Mouse (Mus musculus): ENCODE measurements around the gene A4galt. TPM values are rescaled to one million over a fixed set of nuclear protein-coding genes. Genes with fewer than 3 reads are reported as not detected.
"Not testable (repeated sequence)": the region's sequence is repeated elsewhere in the genome, so short reads cannot be mapped to it uniquely, and the experiment has no call there.

The A4galt gene
- polyA plus RNA-seq, 1 experiment from 2014 or later = 0.25 TPM

DNA sequence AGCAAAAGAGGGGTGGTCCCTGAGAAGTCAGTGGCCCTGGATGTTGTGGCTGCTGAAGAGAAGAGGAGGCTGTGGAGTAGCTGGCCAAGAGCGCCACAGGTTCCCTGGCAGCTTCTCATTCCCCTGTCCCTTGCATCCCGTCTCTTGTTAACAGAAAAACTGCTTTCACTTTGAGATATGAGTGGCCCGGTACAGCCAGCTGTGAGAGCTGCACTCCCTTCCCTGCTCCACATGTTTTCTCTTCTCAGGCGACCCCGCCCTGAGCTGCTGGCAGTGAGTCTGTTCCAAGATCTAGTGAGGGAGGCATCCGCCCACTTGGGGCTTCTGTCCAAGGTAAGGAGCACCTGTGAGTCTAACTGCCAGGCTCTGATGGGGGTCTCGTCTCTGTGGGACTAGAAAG, 16.9 kb upstream of the A4galt start:
- H3K4me2 ChIP-seq (ENCODE audit: low read depth, low read length) = not testable (repeated sequence)

DNA sequence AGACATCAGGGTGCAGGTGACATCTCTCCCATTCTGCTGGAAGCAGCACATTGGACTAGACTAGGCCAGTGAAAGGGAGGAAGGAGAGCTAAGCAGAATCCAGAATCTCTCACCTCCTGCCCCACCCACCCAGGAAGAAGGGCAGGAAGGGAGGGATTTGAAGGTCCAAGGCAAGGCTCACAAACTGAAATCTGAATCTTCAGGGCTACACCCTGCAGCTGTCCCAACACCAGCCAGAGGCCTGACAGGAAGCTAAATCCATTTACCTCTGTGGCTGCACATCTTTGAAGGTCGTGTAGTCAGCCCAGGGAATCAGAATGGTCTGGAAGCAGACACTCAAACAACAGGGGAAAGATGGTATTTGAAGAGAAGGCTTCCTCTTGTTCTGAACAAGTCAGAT, 13.7 kb upstream of the A4galt start:
- no peaks in the 10 kb centered on the region for H3K27me3 ChIP-seq (ENCODE audit: insufficient read depth, low read length)
- no peak overlapping the region for H3K9ac ChIP-seq (replicated peaks)
- H3K4me3 ChIP-seq (ENCODE audit: low read depth, low read length) = no peak overlapping the region
- no peak overlapping the region for H3K4me2 ChIP-seq (ENCODE audit: low read depth, low read length)
- DNase-seq (no peak), ATAC-seq (no peak)
- no peak for TF ChIP-seq CTCF (IDR thresholded peaks at IDR 0.05; ENCODE audit: low read depth)
- no peak for TF ChIP-seq EP300 (IDR thresholded peaks at IDR 0.05; ENCODE audit: low read depth)
- no peaks in the 10 kb centered on the region for H3K36me3 ChIP-seq (replicated peaks; ENCODE audit: insufficient read depth, low read length)
- H3K9me3 ChIP-seq (ENCODE audit: low read length) = no peaks in the 10 kb centered on the region
- H3K27ac ChIP-seq (ENCODE audit: low read depth) = no peak overlapping the region
- WGBS (ENCODE audit: insufficient replicate concordance) = 23% methylated on average over 1 of the region's 1 CpGs
- no peaks in the 10 kb centered on the region for H3K4me1 ChIP-seq (ENCODE audit: insufficient read depth)

More for the DNA sequence above, 16.9 kb upstream of the A4galt start:
- not testable (repeated sequence) for H3K9ac ChIP-seq (replicated peaks); H3K9me3 ChIP-seq (ENCODE audit: low read length); H3K36me3 ChIP-seq (replicated peaks; ENCODE audit: insufficient read depth, low read length); H3K27me3 ChIP-seq (ENCODE audit: insufficient read depth, low read length); H3K27ac ChIP-seq (ENCODE audit: low read depth); ATAC-seq; H3K4me1 ChIP-seq (ENCODE audit: insufficient read depth); DNase-seq; H3K4me3 ChIP-seq (ENCODE audit: low read depth, low read length)
- WGBS (ENCODE audit: insufficient replicate concordance) = 44% methylated on average over 6 of the region's 7 CpGs

GRCm38 (mm10) chr15:83263405-83263804, 11.8 kb upstream of the A4galt start:
- Histone ChIP-seq H3K4me1 (ENCODE audit: insufficient read depth) (no peaks in the 10 kb centered on the region), H3K4me2 (ENCODE audit: low read depth, low read length) (no peak overlapping the region), H3K27me3 (ENCODE audit: insufficient read depth, low read length) (no peaks in the 10 kb centered on the region), H3K27ac (ENCODE audit: low read depth) (no peak overlapping the region), H3K4me3 (ENCODE audit: low read depth, low read length) (no peak overlapping the region), H3K36me3 (replicated peaks; ENCODE audit: insufficient read depth, low read length) (no peaks in the 10 kb centered on the region), H3K9me3 (ENCODE audit: low read length) (no peaks in the 10 kb centered on the region), H3K9ac (replicated peaks) (no peak overlapping the region)
- TF ChIP-seq EP300 (IDR thresholded peaks at IDR 0.05; ENCODE audit: low read depth) (no peak), CTCF (IDR thresholded peaks at IDR 0.05; ENCODE audit: low read depth) (no peak)
- ATAC-seq = no peak
- WGBS (ENCODE audit: insufficient replicate concordance) = 72% methylated on average over 5 of the region's 5 CpGs
- no peak for DNase-seq

DNA sequence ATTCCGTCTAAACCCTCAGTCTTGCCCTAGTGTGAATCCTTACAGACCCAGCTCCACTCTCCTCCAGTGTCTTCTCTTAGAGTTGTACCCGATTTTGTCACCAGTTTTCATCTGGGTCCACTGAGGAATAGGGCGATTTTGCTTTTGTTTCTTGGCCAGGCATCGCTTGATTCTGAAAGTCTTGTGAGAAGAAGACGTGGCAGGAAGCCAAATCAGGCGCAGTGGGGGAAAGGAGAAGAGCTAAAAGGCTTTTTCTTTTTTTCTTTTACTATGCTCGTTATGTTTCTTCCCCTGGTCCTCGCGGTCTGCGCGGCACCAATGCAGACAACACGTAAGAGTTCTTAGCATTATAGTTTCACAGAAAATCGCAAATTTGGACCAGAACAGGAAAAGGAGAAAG, 6.3 kb upstream of the A4galt start:
- H3K9me3 ChIP-seq (ENCODE audit: low read length) = no peaks in the 10 kb centered on the region
- no peaks in the 10 kb centered on the region for H3K27me3 ChIP-seq (ENCODE audit: insufficient read depth, low read length)
- no peak overlapping the region for H3K27ac ChIP-seq (ENCODE audit: low read depth)
- no peak overlapping the region for H3K9ac ChIP-seq (replicated peaks)
- H3K36me3 ChIP-seq (replicated peaks; ENCODE audit: insufficient read depth, low read length) = no peaks in the 10 kb centered on the region
- no peaks in the 10 kb centered on the region; the same call in 1 of the 2 replicates for H3K4me1 ChIP-seq (ENCODE audit: insufficient read depth)
- no peak overlapping the region for H3K4me2 ChIP-seq (ENCODE audit: low read depth, low read length)
- H3K4me3 ChIP-seq (ENCODE audit: low read depth, low read length) = no peak overlapping the region
- no peak for ATAC-seq
- 77% methylated on average over 13 of the region's 13 CpGs for WGBS (ENCODE audit: insufficient replicate concordance)
- DNase-seq = no peak
- TF ChIP-seq EP300 (IDR thresholded peaks at IDR 0.05; ENCODE audit: low read depth) = no peak
- TF ChIP-seq CTCF (IDR thresholded peaks at IDR 0.05; ENCODE audit: low read depth) = no peak

GRCm38 (mm10) chr15:83256491-83256890, 4.9 kb upstream of the A4galt start:
- no peak overlapping the region for H3K9ac ChIP-seq (replicated peaks)
- H3K9me3 ChIP-seq (ENCODE audit: low read length) = no peaks in the 10 kb centered on the region
- no peak for ATAC-seq
- peaks cover 11% of the 10 kb centered on the region for H3K27me3 ChIP-seq (ENCODE audit: insufficient read depth, low read length)
- no peaks in the 10 kb centered on the region; the same call in none of the 2 replicates for H3K4me1 ChIP-seq (ENCODE audit: insufficient read depth)
- no peak overlapping the region for H3K4me3 ChIP-seq (ENCODE audit: low read depth, low read length)
- 49% methylated on average over 4 of the region's 4 CpGs for WGBS (ENCODE audit: insufficient replicate concordance)
- TF ChIP-seq CTCF (IDR thresholded peaks at IDR 0.05; ENCODE audit: low read depth) (no peak), EP300 (IDR thresholded peaks at IDR 0.05; ENCODE audit: low read depth) (no peak)
- no peak for DNase-seq
- H3K36me3 ChIP-seq (replicated peaks; ENCODE audit: insufficient read depth, low read length) = no peaks in the 10 kb centered on the region
- no peak overlapping the region for H3K27ac ChIP-seq (ENCODE audit: low read depth)
- H3K4me2 ChIP-seq (ENCODE audit: low read depth, low read length) = no peak overlapping the region

GRCm38 (mm10) chr15:83255944-83256343, 4.4 kb upstream of the A4galt start:
- H3K27me3 ChIP-seq (ENCODE audit: insufficient read depth, low read length) = peaks cover 17% of the 10 kb centered on the region
- peaks cover 3% of the 10 kb centered on the region for H3K4me1 ChIP-seq (ENCODE audit: insufficient read depth)
- no peaks in the 10 kb centered on the region for H3K9me3 ChIP-seq (ENCODE audit: low read length)
- DNase-seq (no peak), ATAC-seq (no peak)
- no peak overlapping the region for H3K27ac ChIP-seq (ENCODE audit: low read depth)
- no peaks in the 10 kb centered on the region for H3K36me3 ChIP-seq (replicated peaks; ENCODE audit: insufficient read depth, low read length)
- no peak overlapping the region for H3K9ac ChIP-seq (replicated peaks)
- H3K4me3 ChIP-seq (ENCODE audit: low read depth, low read length) = no peak overlapping the region
- TF ChIP-seq CTCF (IDR thresholded peaks at IDR 0.05; ENCODE audit: low read depth) (no peak), EP300 (IDR thresholded peaks at IDR 0.05; ENCODE audit: low read depth) (no peak)
- no peak overlapping the region for H3K4me2 ChIP-seq (ENCODE audit: low read depth, low read length)
- WGBS (ENCODE audit: insufficient replicate concordance) = 81% methylated on average over 7 of the region's 7 CpGs

GRCm38 (mm10) chr15:83255191-83255782, 3.7 kb upstream of the A4galt start:
- Histone ChIP-seq H3K4me2 (ENCODE audit: low read depth, low read length) (no peak overlapping the region), H3K4me3 (ENCODE audit: low read depth, low read length) (no peak overlapping the region), H3K4me1 (ENCODE audit: insufficient read depth) (peaks cover 6% of the 10 kb centered on the region), H3K27me3 (ENCODE audit: insufficient read depth, low read length) (peaks cover 22% of the 10 kb centered on the region), H3K36me3 (replicated peaks; ENCODE audit: insufficient read depth, low read length) (no peaks in the 10 kb centered on the region), H3K9me3 (ENCODE audit: low read length) (no peaks in the 10 kb centered on the region), H3K27ac (ENCODE audit: low read depth) (no peak overlapping the region), H3K9ac (replicated peaks) (no peak overlapping the region)
- peak; percentile 51 for TF ChIP-seq CTCF (IDR thresholded peaks at IDR 0.05; ENCODE audit: low read depth)
- no peak for TF ChIP-seq EP300 (IDR thresholded peaks at IDR 0.05; ENCODE audit: low read depth)
- 87% methylated on average over 4 of the region's 4 CpGs for WGBS (ENCODE audit: insufficient replicate concordance)
- no peak for DNase-seq
- no peak for ATAC-seq

Measured in liver, postnatal 0 days (tissue).